Mouse (Mus musculus) brain, embryonic 14.5 days (tissue): ENCODE results near the gene Hhat.

ENCODE experiments used
- CTCF ChIP-seq: fragments of 200-500 bp; IDR thresholded peaks from 2 replicates; pipeline ENCODE4 v1.5.1; 2012; ENCODE audit warnings: inconsistent platforms, mild to moderate bottlenecking, moderate library complexity, borderline replicate concordance; ENCODE audit not compliant: insufficient read depth, insufficient read length; ENCODE audit errors: extremely low read depth
- POLR2A ChIP-seq: fragments of 200-500 bp; IDR thresholded peaks from 2 replicates; pipeline ENCODE4 v1.6.1; 2012; ENCODE audit warnings: mild to moderate bottlenecking, inconsistent platforms, borderline replicate concordance; ENCODE audit not compliant: poor library complexity, insufficient read depth, insufficient read length, severe bottlenecking; ENCODE audit errors: extremely low read depth

DNA sequence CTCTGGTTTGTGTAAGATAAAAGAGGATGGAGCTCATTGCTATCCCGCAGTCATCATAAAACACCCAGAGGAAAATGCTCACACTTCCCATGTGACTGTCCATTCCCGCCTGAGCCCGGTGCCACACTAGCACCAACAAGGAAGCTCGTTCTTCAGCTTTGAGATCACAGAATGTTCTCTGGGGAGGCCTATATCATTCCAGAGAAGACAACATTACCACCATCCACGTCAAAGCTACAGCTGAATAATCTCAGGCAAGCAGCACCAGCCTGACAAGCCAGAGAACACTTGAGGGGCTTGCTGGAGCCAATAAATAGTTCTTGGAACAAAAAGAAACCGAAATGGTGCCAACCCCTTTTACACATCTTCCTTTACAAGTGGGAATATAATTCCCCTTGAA is 113.6 kb downstream of the Hhat start:
- TF ChIP-seq CTCF (no peak), POLR2A (no peak)
